Comparison of ENCODE assay signal across 21 mouse cellular contexts in genomic region chr2:62730671-62731070, GRCm38 (mm10).
"Had no signal": no experiment of that assay in that cellular context is flagged by ENCODE, and none has a peak within 500 bp of the region (broad histone marks: within the 10 kb centered on the region; RNA-seq: fewer than 3 reads in every experiment).

No protein-coding gene starts in this region.

- DNase-seq: cerebellum, adult 8-10 months; cerebellum, adult 9-10 months; cerebellum, adult 9-11 months; cerebellum, postnatal 10 days; cerebellum, postnatal 14 days; cerebellum, postnatal 25 days; cerebellum, postnatal 36 days; embryo, embryonic 11 days; forebrain, postnatal 0 days; gastrocnemius, adult 2 months; gastrocnemius, postnatal 10 days; gastrocnemius, postnatal 14 days; gastrocnemius, postnatal 25 days; gastrocnemius, postnatal 36 days; heart, adult 11 months; heart, adult 18-20 months; heart, adult 2 months had no signal

- ATAC-seq: forebrain, embryonic 13.5 days; forebrain, embryonic 14.5 days; forebrain, embryonic 15.5 days; forebrain, embryonic 16.5 days; forebrain, postnatal 0 days had no signal
